16 mouse cellular contexts compared by ENCODE assay signal in genomic region chr8:121074108-121074847, GRCm38 (mm10). TPM values are rescaled to one million over a fixed set of nuclear protein-coding genes. Genes with fewer than 3 reads are reported as not detected.
A peak's percentile ranks its signal among the peaks of the same experiment; 100 is the strongest.
DNase-seq lines count a peak whose midpoint lies in the region; ATAC-seq and TF ChIP-seq lines count a peak whose summit lies in the region.
"Had no signal": no experiment of that assay in that cellular context is flagged by ENCODE, and none has a peak within 500 bp of the region (broad histone marks: within the 10 kb centered on the region; RNA-seq: fewer than 3 reads in every experiment).

No protein-coding gene starts in this region.

- H3K36me3 ChIP-seq in liver, embryonic 11.5 days (ENCODE audit: control insufficient read depth, insufficient read depth, low read length): no peaks in the 10 kb centered on the region
- no peaks in the 10 kb centered on the region for H3K36me3 ChIP-seq in liver, embryonic 12.5 days
- no peaks in the 10 kb centered on the region for H3K36me3 ChIP-seq in E14TG2a.4 (ENCODE audit: insufficient read depth, low read length)
- H3K36me3 ChIP-seq in embryonic facial prominence, embryonic 10.5 days (replicated peaks): no peaks in the 10 kb centered on the region
- no peaks in the 10 kb centered on the region for H3K36me3 ChIP-seq in limb, embryonic 10.5 days
- H3K36me3 ChIP-seq: heart, embryonic 13.5 days; neural tube, embryonic 13.5 days had no signal

- peaks cover 8% of the 10 kb centered on the region; the same call in 1 of the 2 replicates for H3K4me1 ChIP-seq in liver, embryonic 11.5 days (replicated peaks; ENCODE audit: control insufficient read depth, insufficient read depth, low read length)
- H3K4me1 ChIP-seq in liver, embryonic 12.5 days: peaks cover 7% of the 10 kb centered on the region; the same call in 1 of the 2 replicates
- peaks cover 25% of the 10 kb centered on the region for H3K4me1 ChIP-seq in E14TG2a.4 (replicated peaks; ENCODE audit: low read depth, low read length)
- H3K4me1 ChIP-seq in embryonic facial prominence, embryonic 10.5 days: peaks cover 54% of the 10 kb centered on the region
- peaks cover 43% of the 10 kb centered on the region for H3K4me1 ChIP-seq in limb, embryonic 10.5 days

- no peak overlapping the region for H3K4me3 ChIP-seq in liver, embryonic 11.5 days (ENCODE audit: low read depth, low read length)
- no peak overlapping the region for H3K4me3 ChIP-seq in liver, embryonic 12.5 days
- peak overlapping the region; percentile 51 for H3K4me3 ChIP-seq in E14TG2a.4 (replicated peaks; ENCODE audit: low read length)
- peak overlapping the region; percentile 42 for H3K4me3 ChIP-seq in embryonic facial prominence, embryonic 10.5 days
- H3K4me3 ChIP-seq in limb, embryonic 10.5 days: peak overlapping the region; percentile 34; the same call in 1 of the 2 replicates
- H3K4me3 ChIP-seq: left cerebral cortex, adult 2 months; neural tube, embryonic 13.5 days had no signal

- WGBS in liver, embryonic 11.5 days: 7% methylated on average over 15 of the region's 15 CpGs
- WGBS in liver, embryonic 12.5 days (ENCODE audit: insufficient replicate concordance): 8% methylated on average over 15 of the region's 15 CpGs
- under 1% methylated on average over 15 of the region's 15 CpGs for WGBS in embryonic facial prominence, embryonic 10.5 days
- 3% methylated on average over 15 of the region's 15 CpGs for WGBS in limb, embryonic 10.5 days

- H3K4me2 ChIP-seq in liver, embryonic 11.5 days: peak overlapping the region; percentile 49
- H3K4me2 ChIP-seq in liver, embryonic 12.5 days: no peak overlapping the region
- H3K4me2 ChIP-seq: hindbrain, embryonic 14.5 days had no signal

- H3K27ac ChIP-seq in liver, embryonic 11.5 days (ENCODE audit: low read depth, low read length): no peak overlapping the region
- no peak overlapping the region for H3K27ac ChIP-seq in liver, embryonic 12.5 days
- peak overlapping the region; percentile 57; the same call in 1 of the 2 replicates for H3K27ac ChIP-seq in embryonic facial prominence, embryonic 10.5 days (replicated peaks)
- no peak overlapping the region for H3K27ac ChIP-seq in limb, embryonic 10.5 days
- H3K27ac ChIP-seq: heart, embryonic 13.5 days; hindbrain, embryonic 14.5 days; left cerebral cortex, adult 2 months; neural tube, embryonic 13.5 days had no signal

- peaks cover 97% of the 10 kb centered on the region for H3K27me3 ChIP-seq in liver, embryonic 11.5 days (replicated peaks; ENCODE audit: control insufficient read depth, insufficient read depth, low read length)
- H3K27me3 ChIP-seq in liver, embryonic 12.5 days (replicated peaks): peaks cover 100% of the 10 kb centered on the region
- H3K27me3 ChIP-seq in E14TG2a.4 (ENCODE audit: insufficient read depth, low read length): peaks cover 96% of the 10 kb centered on the region
- peaks cover 100% of the 10 kb centered on the region for H3K27me3 ChIP-seq in embryonic facial prominence, embryonic 10.5 days (replicated peaks; ENCODE audit: low read depth, poor library complexity, severe bottlenecking)
- H3K27me3 ChIP-seq in limb, embryonic 10.5 days (ENCODE audit: low read depth, poor library complexity, severe bottlenecking): peaks cover 100% of the 10 kb centered on the region

- peak; percentile 39 for DNase-seq in liver, embryonic 11.5 days (ENCODE audit: low spot score)
- DNase-seq in embryonic facial prominence, embryonic 10.5 days (ENCODE audit: low spot score): peak; percentile 33
- DNase-seq in limb, embryonic 10.5 days (ENCODE audit: low spot score): peak; percentile 62
- no peak for DNase-seq in layer of hippocampus, adult 11-12 months (ENCODE audit: low spot score)
- no peak for DNase-seq in left cerebral cortex, adult 9 months (ENCODE audit: low spot score in 2 of 2)
- DNase-seq: adrenal gland, adult 8-10 months; cerebellum, adult 18-20 months; gastrocnemius, postnatal 25 days; kidney, adult 8-10 months; liver had no signal

- no peaks in the 10 kb centered on the region for H3K9me3 ChIP-seq in liver, embryonic 11.5 days (ENCODE audit: control insufficient read depth, low read length)
- no peaks in the 10 kb centered on the region for H3K9me3 ChIP-seq in liver, embryonic 12.5 days (replicated peaks)
- no peaks in the 10 kb centered on the region for H3K9me3 ChIP-seq in E14TG2a.4 (ENCODE audit: low read length)
- H3K9me3 ChIP-seq in embryonic facial prominence, embryonic 10.5 days: no peaks in the 10 kb centered on the region
- no peaks in the 10 kb centered on the region for H3K9me3 ChIP-seq in limb, embryonic 10.5 days (replicated peaks)
- H3K9me3 ChIP-seq: heart, embryonic 13.5 days had no signal

- H3K9ac ChIP-seq in liver, embryonic 11.5 days (ENCODE audit: low read depth, low read length): no peak overlapping the region
- H3K9ac ChIP-seq in liver, embryonic 12.5 days: no peak overlapping the region
- H3K9ac ChIP-seq: heart, embryonic 13.5 days; hindbrain, embryonic 14.5 days; neural tube, embryonic 13.5 days had no signal

- ATAC-seq in liver, embryonic 11.5 days (replicated peaks; ENCODE audit: low FRiP score): no peak
- ATAC-seq in liver, embryonic 12.5 days: no peak

- no peak for TF ChIP-seq CTCF in E14TG2a.4 (conservative IDR thresholded peaks at IDR 0.05; ENCODE audit: low read length)

RNA-seq across cellular contexts. Expression of gene Foxf1, which starts 9.9 kb away (rescaled TPM):
- 37.6 and 37.8 TPM in 2 replicates for polyA plus RNA-seq in liver, embryonic 11.5 days (2014; fragmentation: Nextera tagmentation; extraction: Ambion mirVana)
- 14.9 and 16.9 TPM in 2 replicates for polyA plus RNA-seq in liver, embryonic 12.5 days (2016; fragmentation: Nextera tagmentation; extraction: Ambion mirVana)
- 28.8 and 30.1 TPM in 2 replicates for polyA plus RNA-seq in embryonic facial prominence, embryonic 10.5 days (2016; fragmentation: Nextera tagmentation; extraction: Ambion mirVana)
- 0.48 and 4.4 TPM in 2 replicates for polyA plus RNA-seq in limb, embryonic 10.5 days (2016; fragmentation: Nextera tagmentation; extraction: Ambion mirVana)

RNA-seq across cellular contexts. Expression of gene Mthfsd, which starts 33.9 kb away (rescaled TPM):
- polyA plus RNA-seq in liver, embryonic 11.5 days (2014; fragmentation: Nextera tagmentation; extraction: Ambion mirVana): 48.1 and 50.6 TPM in 2 replicates
- 30.5 and 32.4 TPM in 2 replicates for polyA plus RNA-seq in liver, embryonic 12.5 days (2016; fragmentation: Nextera tagmentation; extraction: Ambion mirVana)
- 68.2 and 72.3 TPM in 2 replicates for polyA plus RNA-seq in embryonic facial prominence, embryonic 10.5 days (2016; fragmentation: Nextera tagmentation; extraction: Ambion mirVana)
- polyA plus RNA-seq in limb, embryonic 10.5 days (2016; fragmentation: Nextera tagmentation; extraction: Ambion mirVana): 58.5 and 67.6 TPM in 2 replicates

RNA-seq across cellular contexts. Expression of gene Foxc2, which starts 41.7 kb away (rescaled TPM):
- 2.6 and 3.4 TPM in 2 replicates for polyA plus RNA-seq in liver, embryonic 11.5 days (2014; fragmentation: Nextera tagmentation; extraction: Ambion mirVana)
- polyA plus RNA-seq in liver, embryonic 12.5 days (2016; fragmentation: Nextera tagmentation; extraction: Ambion mirVana): 0.94 and 1.2 TPM in 2 replicates
- polyA plus RNA-seq in embryonic facial prominence, embryonic 10.5 days (2016; fragmentation: Nextera tagmentation; extraction: Ambion mirVana): 11.7 and 15.2 TPM in 2 replicates
- 2.3 and 3.3 TPM in 2 replicates for polyA plus RNA-seq in limb, embryonic 10.5 days (2016; fragmentation: Nextera tagmentation; extraction: Ambion mirVana)

RNA-seq across cellular contexts. Expression of gene Foxl1, which starts 53.5 kb away (rescaled TPM):
- 0.61 and 0.73 TPM in 2 replicates for polyA plus RNA-seq in liver, embryonic 11.5 days (2014; fragmentation: Nextera tagmentation; extraction: Ambion mirVana)
- polyA plus RNA-seq in liver, embryonic 12.5 days (2016; fragmentation: Nextera tagmentation; extraction: Ambion mirVana): 0.35 and 0.41 TPM in 2 replicates
- polyA plus RNA-seq in embryonic facial prominence, embryonic 10.5 days (2016; fragmentation: Nextera tagmentation; extraction: Ambion mirVana): 2.8 and 4.6 TPM in 2 replicates
- polyA plus RNA-seq in limb, embryonic 10.5 days (2016; fragmentation: Nextera tagmentation; extraction: Ambion mirVana): 0.13 and 0.15 TPM in 2 replicates

Comparison
In these comparisons a context has a peak if more than half of its experiments do, and no peak if none do; other contexts are left out.
1. DNase-seq: peak in liver, embryonic 11.5 days (single experiment), embryonic facial prominence, embryonic 10.5 days (single experiment) and limb, embryonic 10.5 days (single experiment); none in layer of hippocampus, adult 11-12 months (single experiment) and left cerebral cortex, adult 9 months (0 of 2).
2. H3K4me3 ChIP-seq: peak in E14TG2a.4 (single experiment), embryonic facial prominence, embryonic 10.5 days (single experiment) and limb, embryonic 10.5 days (single experiment); none in liver, embryonic 11.5 days (single experiment) and liver, embryonic 12.5 days (single experiment).